Mouse (Mus musculus): Measurements from ENCODE around the gene Lrcol1. TPM values are rescaled to one million over a fixed set of nuclear protein-coding genes. Genes with fewer than 3 reads are reported as not detected.

Lrcol1 gene
- polyA plus RNA-seq, 1 experiment = not detected

DNA sequence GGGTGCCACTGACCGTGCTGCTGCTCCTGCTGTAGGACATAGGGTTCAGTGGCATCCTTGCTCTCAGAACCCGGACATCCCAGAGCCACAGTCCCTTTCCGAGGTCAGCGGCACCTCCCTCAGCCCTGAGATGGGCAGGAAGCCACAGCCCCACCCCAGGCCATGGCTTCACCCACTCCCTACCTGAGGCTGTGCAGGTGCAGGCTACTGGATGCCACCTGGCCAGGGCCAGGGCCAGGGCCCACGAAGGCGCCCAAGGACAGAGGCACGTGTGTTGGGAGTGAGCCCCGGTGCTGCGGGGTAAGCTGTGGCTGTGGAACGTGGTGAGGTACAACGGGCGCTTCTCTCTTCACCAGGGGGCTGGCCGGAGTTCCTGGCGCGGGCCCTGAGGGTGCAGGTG is 34.6 kb downstream of the Lrcol1 start:
- H3K9me3 ChIP-seq (ENCODE audit: control insufficient read depth, low read length) = no peaks in the 10 kb centered on the region
- no peaks in the 10 kb centered on the region for H3K27me3 ChIP-seq (ENCODE audit: control insufficient read depth)
- H3K4me1 ChIP-seq (ENCODE audit: control insufficient read depth) = no peaks in the 10 kb centered on the region
- H3K4me3 ChIP-seq (replicated peaks) = no peak overlapping the region
- TF ChIP-seq TAL1 (IDR thresholded peaks at IDR 0.05; ENCODE audit: low read length) = no peak
- TF ChIP-seq GATA1 (IDR thresholded peaks at IDR 0.05; ENCODE audit: low read length) = no peak
- peaks cover 40% of the 10 kb centered on the region for H3K36me3 ChIP-seq (ENCODE audit: control insufficient read depth)

DNA sequence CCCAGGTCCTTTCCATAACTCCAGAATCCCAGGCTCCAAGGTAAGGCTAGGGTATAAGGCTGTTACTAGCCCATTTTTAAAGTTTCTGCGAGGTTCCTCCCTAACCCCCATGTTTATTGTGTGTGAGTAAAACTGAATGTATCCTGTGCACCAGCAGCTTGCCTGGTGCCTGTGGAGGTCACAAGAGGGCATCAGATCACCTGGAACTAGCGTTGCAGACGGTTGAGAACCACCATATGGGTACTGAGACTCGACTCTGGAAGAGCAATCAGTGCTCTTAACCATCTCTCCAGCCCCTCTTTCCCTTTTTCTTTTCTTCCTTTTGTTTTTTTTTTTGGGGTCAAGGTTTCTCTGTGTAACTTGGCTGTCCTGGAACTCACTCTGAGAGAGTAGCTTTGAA is 35.3 kb downstream of the Lrcol1 start:
- no peak for TF ChIP-seq TAL1 (IDR thresholded peaks at IDR 0.05; ENCODE audit: low read length)
- TF ChIP-seq GATA1 (IDR thresholded peaks at IDR 0.05; ENCODE audit: low read length) = no peak
- H3K4me1 ChIP-seq (ENCODE audit: control insufficient read depth) = no peaks in the 10 kb centered on the region
- peaks cover 40% of the 10 kb centered on the region for H3K36me3 ChIP-seq (ENCODE audit: control insufficient read depth)
- no peak overlapping the region for H3K4me3 ChIP-seq (replicated peaks)
- no peaks in the 10 kb centered on the region for H3K27me3 ChIP-seq (ENCODE audit: control insufficient read depth)
- H3K9me3 ChIP-seq (ENCODE audit: control insufficient read depth, low read length) = no peaks in the 10 kb centered on the region

DNA sequence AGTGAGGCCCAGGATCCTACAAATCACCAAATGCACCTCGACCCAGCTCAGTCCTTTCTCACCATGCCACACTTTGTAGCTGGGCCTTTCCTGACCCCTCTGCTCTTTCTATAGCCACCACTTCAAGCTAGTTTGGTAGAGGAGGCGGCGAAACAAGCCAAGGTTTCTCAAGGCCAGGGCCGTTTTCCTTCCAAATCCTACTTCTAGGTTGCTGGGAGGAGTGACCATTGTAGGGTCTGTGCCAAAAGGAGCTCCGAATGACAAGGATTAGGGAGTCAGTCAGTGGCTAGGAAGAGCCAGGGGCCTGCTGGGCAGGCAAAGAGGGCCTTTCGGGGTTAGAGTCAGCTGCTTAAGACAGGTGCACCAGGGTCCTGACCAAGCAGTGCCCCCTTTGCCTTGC is 40.0 kb downstream of the Lrcol1 start:
- Histone ChIP-seq H3K4me1 (ENCODE audit: control insufficient read depth) (peaks cover 13% of the 10 kb centered on the region), H3K27me3 (ENCODE audit: control insufficient read depth) (peaks cover 21% of the 10 kb centered on the region), H3K4me3 (replicated peaks) (no peak overlapping the region), H3K36me3 (ENCODE audit: control insufficient read depth) (no peaks in the 10 kb centered on the region; the same call in 1 of the 2 replicates), H3K9me3 (ENCODE audit: control insufficient read depth, low read length) (no peaks in the 10 kb centered on the region)
- no peak for TF ChIP-seq GATA1 (IDR thresholded peaks at IDR 0.05; ENCODE audit: low read length)
- TF ChIP-seq TAL1 (IDR thresholded peaks at IDR 0.05; ENCODE audit: low read length) = no peak

DNA sequence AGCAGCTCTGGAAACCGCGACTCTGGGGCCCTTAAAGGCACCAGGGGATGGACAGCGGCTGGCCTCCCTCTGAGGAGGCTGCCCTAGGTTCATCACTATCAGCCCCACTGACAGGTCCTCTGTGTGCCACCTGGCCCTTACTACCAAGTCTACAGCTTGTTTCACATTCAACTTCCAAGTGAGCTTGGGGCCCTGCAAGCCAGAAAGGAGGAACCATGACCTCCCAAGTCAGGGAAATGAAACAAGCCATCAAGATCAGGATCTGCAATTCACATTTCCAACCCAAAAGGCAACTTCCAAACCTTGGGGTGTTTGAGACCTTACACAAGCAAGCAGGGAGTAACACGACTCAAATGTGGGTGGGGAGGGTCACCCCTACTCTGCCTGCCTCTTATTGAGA is 40.7 kb downstream of the Lrcol1 start:
- Histone ChIP-seq H3K9me3 (ENCODE audit: control insufficient read depth, low read length) (no peaks in the 10 kb centered on the region), H3K36me3 (ENCODE audit: control insufficient read depth) (no peaks in the 10 kb centered on the region), H3K4me3 (replicated peaks) (no peak overlapping the region), H3K27me3 (ENCODE audit: control insufficient read depth) (peaks cover 21% of the 10 kb centered on the region), H3K4me1 (ENCODE audit: control insufficient read depth) (peaks cover 13% of the 10 kb centered on the region)
- TF ChIP-seq GATA1 (IDR thresholded peaks at IDR 0.05; ENCODE audit: low read length) = no peak
- TF ChIP-seq TAL1 (IDR thresholded peaks at IDR 0.05; ENCODE audit: low read length) = no peak

DNA sequence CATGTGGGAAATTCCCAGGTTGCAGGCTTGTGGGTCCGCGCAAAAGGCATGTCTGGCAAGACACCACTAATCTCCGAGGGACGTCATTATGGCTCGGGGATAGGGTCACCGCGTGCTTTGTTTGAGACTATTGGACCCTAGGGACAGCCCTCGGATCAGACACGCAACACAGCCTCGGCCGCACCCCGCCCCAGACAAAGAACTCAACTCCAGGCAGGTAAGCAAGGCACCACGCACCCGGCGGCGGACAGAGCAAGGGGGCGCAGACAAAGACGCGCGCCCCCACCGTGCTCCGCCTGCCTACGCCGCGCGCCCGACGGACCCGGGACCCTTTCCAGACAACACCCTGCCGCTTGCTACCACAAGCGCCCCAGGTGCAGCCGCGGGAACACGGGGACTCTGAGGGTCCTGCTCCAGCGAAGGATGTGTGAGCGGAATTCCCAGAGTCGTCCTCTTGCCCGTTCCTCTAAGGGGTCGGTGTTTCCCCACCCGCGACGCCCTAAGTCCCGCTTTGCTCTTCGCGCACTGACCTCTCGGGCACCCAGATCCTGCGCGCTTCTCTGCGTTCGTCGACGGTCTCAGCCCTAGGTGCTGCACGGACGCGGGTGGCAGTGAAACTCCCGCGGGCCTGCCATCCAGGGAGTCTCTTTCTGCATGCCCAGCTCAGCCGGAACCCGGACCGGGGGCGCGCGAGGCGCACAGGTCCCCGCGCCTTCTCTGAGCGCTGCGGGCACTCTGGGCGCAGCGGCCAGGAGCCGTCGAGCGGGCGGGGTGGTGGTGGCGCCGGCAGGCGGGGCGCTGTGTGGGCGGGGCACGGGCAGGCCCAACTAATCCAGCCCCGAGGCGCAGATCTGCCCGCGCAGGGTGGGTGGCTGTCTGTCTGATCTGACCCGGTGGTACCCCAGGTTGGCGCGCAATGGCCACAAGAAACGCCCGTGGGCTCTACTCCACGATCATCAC is 42.1 kb downstream of the Lrcol1 start:
- TF ChIP-seq TAL1 (IDR thresholded peaks at IDR 0.05; ENCODE audit: low read length) (no peak), GATA1 (IDR thresholded peaks at IDR 0.05; ENCODE audit: low read length) (no peak)
- Histone ChIP-seq H3K4me3 (replicated peaks) (peak overlapping the region; percentile 52), H3K27me3 (ENCODE audit: control insufficient read depth) (peaks cover 21% of the 10 kb centered on the region), H3K36me3 (ENCODE audit: control insufficient read depth) (no peaks in the 10 kb centered on the region; the same call in 1 of the 2 replicates), H3K4me1 (ENCODE audit: control insufficient read depth) (peaks cover 13% of the 10 kb centered on the region), H3K9me3 (ENCODE audit: control insufficient read depth, low read length) (no peaks in the 10 kb centered on the region)

DNA sequence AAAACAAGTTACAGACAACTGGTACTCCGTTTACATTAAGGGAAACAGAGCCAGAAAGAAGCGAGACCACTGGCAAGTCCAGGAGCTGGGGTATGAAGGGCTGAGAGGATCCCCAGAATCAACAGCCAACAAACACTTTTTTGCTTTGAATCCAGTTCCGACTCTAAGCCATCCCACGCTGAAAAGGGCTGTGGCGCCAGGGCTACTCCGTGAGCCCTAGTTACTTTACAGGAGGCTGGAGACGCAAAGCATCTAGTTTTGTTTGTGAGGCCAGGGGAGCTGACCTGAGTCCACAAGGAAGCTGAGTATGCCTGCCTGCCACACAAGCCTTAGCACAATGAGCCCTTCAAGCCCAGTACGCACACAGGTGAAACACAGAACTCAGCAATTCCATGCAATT is 42.8 kb downstream of the Lrcol1 start:
- no peaks in the 10 kb centered on the region; the same call in 1 of the 2 replicates for H3K36me3 ChIP-seq (ENCODE audit: control insufficient read depth)
- H3K4me1 ChIP-seq (ENCODE audit: control insufficient read depth) = peaks cover 13% of the 10 kb centered on the region
- no peaks in the 10 kb centered on the region for H3K9me3 ChIP-seq (ENCODE audit: control insufficient read depth, low read length)
- no peak for TF ChIP-seq GATA1 (IDR thresholded peaks at IDR 0.05; ENCODE audit: low read length)
- peaks cover 21% of the 10 kb centered on the region for H3K27me3 ChIP-seq (ENCODE audit: control insufficient read depth)
- peak overlapping the region; percentile 52 for H3K4me3 ChIP-seq (replicated peaks)

DNA sequence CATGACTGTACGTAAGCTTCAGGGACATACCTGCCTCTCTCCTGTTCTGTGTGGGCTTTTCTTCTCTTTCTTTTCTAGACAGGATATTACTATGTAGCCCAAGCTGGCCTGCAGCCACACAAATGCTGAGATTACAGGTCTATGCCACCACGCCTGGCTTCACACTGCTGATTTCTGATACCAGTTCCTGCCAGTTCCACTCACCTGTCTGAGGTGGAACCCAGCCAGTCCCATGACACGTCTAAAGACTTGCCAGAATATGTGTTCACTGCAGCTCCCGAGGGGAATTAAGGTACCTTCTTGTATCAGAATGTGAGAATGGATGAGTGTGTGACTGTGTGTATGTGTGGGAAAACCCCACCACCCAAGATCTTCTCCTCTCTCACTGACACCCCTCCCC is 46.1 kb downstream of the Lrcol1 start:
- no peaks in the 10 kb centered on the region for H3K9me3 ChIP-seq (ENCODE audit: control insufficient read depth, low read length)

DNA sequence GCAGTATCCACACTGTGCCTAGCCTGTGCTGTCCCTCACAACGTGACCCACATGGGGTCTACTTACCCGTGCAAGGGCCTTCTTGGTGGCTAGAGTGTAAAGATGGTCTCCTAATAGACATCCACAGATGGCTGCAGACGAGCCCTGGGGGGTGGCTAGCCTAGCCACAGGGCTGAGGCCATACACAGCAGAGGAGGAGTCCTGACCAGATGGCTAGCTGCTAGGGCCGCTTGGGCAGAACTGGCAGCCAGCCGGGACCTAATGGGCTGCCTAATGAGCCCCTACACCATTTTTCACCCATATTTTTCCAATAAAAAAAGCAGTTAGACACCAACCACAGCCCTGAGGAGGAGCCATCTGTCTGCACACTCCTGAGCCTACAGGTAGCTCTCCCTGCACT is 48.2 kb downstream of the Lrcol1 start:
- Histone ChIP-seq H3K4me1 (ENCODE audit: control insufficient read depth) (no peaks in the 10 kb centered on the region), H3K27me3 (ENCODE audit: control insufficient read depth) (no peaks in the 10 kb centered on the region), H3K36me3 (ENCODE audit: control insufficient read depth) (peaks cover 3% of the 10 kb centered on the region), H3K9me3 (ENCODE audit: control insufficient read depth, low read length) (no peaks in the 10 kb centered on the region), H3K4me3 (replicated peaks) (no peak overlapping the region)
- TF ChIP-seq TAL1 (IDR thresholded peaks at IDR 0.05; ENCODE audit: low read length) = no peak
- TF ChIP-seq GATA1 (IDR thresholded peaks at IDR 0.05; ENCODE audit: low read length) = no peak

More for the DNA sequence above, 46.1 kb downstream of the Lrcol1 start:
- Histone ChIP-seq H3K27me3 (ENCODE audit: control insufficient read depth) (peaks cover 19% of the 10 kb centered on the region), H3K4me3 (replicated peaks) (no peak overlapping the region), H3K4me1 (ENCODE audit: control insufficient read depth) (peaks cover 13% of the 10 kb centered on the region), H3K36me3 (ENCODE audit: control insufficient read depth) (peaks cover 3% of the 10 kb centered on the region)
- TF ChIP-seq GATA1 (IDR thresholded peaks at IDR 0.05; ENCODE audit: low read length) (no peak), TAL1 (IDR thresholded peaks at IDR 0.05; ENCODE audit: low read length) (no peak)

DNA sequence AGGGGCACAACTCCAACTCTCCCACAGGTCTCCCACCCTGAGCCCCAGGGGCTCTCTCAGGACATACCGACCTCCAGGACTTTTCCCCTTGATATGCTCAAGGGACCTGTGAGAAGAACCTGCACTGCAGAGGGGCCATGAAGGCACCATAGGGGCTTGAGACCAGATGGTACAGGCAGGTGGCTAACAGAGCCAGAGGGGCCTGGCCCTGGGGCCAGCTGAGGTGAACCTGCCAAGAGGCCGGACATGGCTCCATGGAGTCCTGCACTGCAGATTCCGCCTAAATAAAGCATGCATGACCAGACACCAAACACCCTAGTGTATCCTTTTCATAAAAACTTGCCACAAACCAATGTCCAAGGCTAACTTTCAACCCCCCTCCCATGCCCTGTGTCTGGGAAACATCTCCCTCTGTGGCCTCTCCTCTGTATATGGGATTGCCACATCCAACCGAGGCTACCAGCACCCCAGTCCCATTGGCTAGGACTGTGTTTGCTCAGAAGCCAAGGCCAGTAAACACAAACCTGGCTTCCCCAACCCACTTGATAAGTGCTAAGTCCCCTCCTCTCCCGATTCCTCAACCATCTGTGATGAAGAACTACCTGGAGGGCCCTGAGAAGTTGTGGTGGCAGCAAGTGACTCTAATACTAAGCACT is 50.6 kb downstream of the Lrcol1 start:
- Histone ChIP-seq H3K27me3 (ENCODE audit: control insufficient read depth) (no peaks in the 10 kb centered on the region), H3K4me1 (ENCODE audit: control insufficient read depth) (peaks cover 1% of the 10 kb centered on the region; the same call in 1 of the 2 replicates), H3K36me3 (ENCODE audit: control insufficient read depth) (peaks cover 5% of the 10 kb centered on the region), H3K4me3 (replicated peaks) (no peak overlapping the region), H3K9me3 (ENCODE audit: control insufficient read depth, low read length) (no peaks in the 10 kb centered on the region)
- TF ChIP-seq TAL1 (IDR thresholded peaks at IDR 0.05; ENCODE audit: low read length) (no peak), GATA1 (IDR thresholded peaks at IDR 0.05; ENCODE audit: low read length) (no peak)

Measured in erythroblast, embryonic 14.5 days (primary cell).